Mouse (Mus musculus): ENCODE results near the gene Gpm6b.

DNA sequence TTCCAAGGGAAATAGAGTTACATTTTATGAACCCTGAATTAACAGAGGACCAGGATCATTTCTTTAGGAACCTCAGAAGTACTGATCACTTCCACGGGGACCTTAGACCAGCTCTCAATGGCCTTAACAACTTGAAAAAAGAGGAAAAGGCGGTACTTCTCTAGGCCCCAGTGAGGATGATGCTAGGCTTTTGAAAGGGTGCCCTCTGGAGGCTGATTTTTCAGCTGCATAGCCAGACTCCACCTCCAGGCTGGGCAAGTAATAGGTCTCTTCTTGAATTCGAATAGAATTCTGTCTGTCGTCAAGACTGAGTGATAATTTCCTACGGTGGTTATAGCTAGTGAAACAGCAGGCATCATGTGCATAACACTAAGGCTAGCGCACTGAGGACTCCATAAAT lies 113.1 kb downstream of the Gpm6b start:
- TF ChIP-seq GATA1 (IDR thresholded peaks at IDR 0.05; ENCODE audit: borderline replicate concordance, low read length) (no peak), FLI1 (IDR thresholded peaks at IDR 0.05; ENCODE audit: low read length) (no peak)
